Mouse (Mus musculus) E14TG2a.4 (cell line): ENCODE measurements around the gene Ell3.

Experiments used
- CTCF ChIP-seq: conservative IDR thresholded peaks from 2 replicates; pipeline ENCODE4 v1.5.1; 2014; ENCODE audit warnings: low read length
- NANOG ChIP-seq: IDR thresholded peaks from 2 replicates; pipeline ENCODE4 v1.6.1; 2014; ENCODE audit warnings: borderline replicate concordance, low read length, mixed read lengths
- POU5F1 ChIP-seq: IDR thresholded peaks from 2 replicates; pipeline ENCODE4 v1.6.1; 2014; ENCODE audit warnings: low read length, borderline replicate concordance

- TF ChIP-seq CTCF (no peak), POU5F1 (no peak), NANOG (no peak)
Measured at GRCm38 (mm10) chr2:121413387-121414042, 30.6 kb downstream of the Ell3 start, which contains the start of the genes Pdia3 and Catsper2.
